Mouse (Mus musculus): ENCODE data around the gene Ugt1a5. TPM values are rescaled to one million over a fixed set of nuclear protein-coding genes. Genes with fewer than 3 reads are reported as not detected.

Ugt1a5 gene
- polyA plus RNA-seq, 1 experiment from 2014 or later: not detected

DNA sequence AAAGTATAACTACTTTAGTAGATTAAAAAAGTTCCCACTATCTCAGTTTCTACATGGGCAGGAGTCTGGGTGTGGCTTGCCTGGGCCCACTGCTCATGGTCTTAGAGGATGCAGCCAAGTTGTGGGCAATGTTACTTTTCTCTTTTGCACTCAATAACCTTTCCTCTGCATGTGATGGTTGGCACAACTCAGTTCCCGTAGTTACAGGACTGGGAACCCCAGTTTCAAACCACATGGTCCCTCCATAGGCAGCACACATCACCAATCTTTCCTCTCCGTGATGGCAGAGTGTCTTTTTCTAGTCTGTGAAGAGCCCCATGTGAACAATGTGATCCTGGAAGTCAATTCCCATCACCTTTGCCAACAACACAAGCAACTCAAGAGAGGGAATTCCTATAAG lies 61.7 kb downstream of the Ugt1a5 start:
- no peak overlapping the region for H3K4me3 ChIP-seq
- no peaks in the 10 kb centered on the region for H3K27me3 ChIP-seq
- peaks cover 72% of the 10 kb centered on the region for H3K9me3 ChIP-seq
- H3K4me2 ChIP-seq (replicated peaks): no peak overlapping the region
- no peak overlapping the region for H3K27ac ChIP-seq (replicated peaks)
- H3K9ac ChIP-seq (replicated peaks): no peak overlapping the region
- ATAC-seq (ENCODE audit: low FRiP score, low read depth): no peak
- WGBS: 62% methylated on average over 2 of the region's 2 CpGs
- no peaks in the 10 kb centered on the region for H3K4me1 ChIP-seq
- H3K36me3 ChIP-seq: no peaks in the 10 kb centered on the region

DNA sequence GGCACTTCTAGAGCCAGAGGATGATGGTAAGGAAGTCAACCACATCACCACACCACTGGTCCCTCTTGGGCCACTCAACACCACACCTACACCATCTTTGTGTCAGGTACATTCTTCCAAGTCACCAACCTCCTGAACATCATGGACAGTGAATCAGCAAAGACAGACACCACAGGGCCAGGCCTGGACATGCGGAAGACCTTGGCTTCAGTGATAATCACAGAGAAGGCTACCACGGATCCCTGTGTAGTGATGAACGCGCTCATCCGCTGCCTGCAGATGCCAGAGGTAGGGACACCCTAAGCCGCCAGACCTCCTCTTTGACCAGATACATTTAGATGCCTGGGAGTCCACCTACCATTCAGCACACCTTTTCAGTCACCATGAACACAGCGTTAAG lies 62.3 kb downstream of the Ugt1a5 start:
- Histone ChIP-seq H3K4me2 (replicated peaks) (no peak overlapping the region), H3K27ac (replicated peaks) (no peak overlapping the region), H3K9ac (replicated peaks) (no peak overlapping the region), H3K9me3 (peaks cover 79% of the 10 kb centered on the region), H3K4me3 (no peak overlapping the region), H3K36me3 (no peaks in the 10 kb centered on the region), H3K27me3 (no peaks in the 10 kb centered on the region), H3K4me1 (no peaks in the 10 kb centered on the region)
- no peak for ATAC-seq (ENCODE audit: low FRiP score, low read depth)
- WGBS: 70% methylated on average over 7 of the region's 7 CpGs

DNA sequence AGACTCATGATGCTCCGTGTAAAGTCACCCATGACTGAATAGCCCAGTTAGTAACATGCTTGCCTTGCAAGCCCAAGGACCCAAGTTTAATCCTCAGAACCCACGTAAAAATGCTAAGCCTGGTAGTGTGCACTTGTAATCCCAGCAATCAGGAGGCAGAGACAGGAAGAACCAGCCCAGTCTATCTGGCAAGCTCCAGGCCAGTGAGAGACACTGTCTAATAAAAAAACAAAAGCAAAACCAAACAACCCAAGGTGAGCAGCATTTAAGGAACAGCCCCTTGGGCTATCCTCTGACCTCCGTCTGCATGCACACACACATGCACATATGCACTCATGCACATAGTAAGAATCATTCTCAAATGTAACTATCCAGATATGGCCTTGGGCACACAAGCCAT lies 63.8 kb downstream of the Ugt1a5 start:
- Histone ChIP-seq H3K4me2 (replicated peaks) (no peak overlapping the region), H3K9me3 (peaks cover 93% of the 10 kb centered on the region), H3K27ac (replicated peaks) (no peak overlapping the region), H3K9ac (replicated peaks) (no peak overlapping the region), H3K4me3 (no peak overlapping the region), H3K4me1 (no peaks in the 10 kb centered on the region), H3K36me3 (no peaks in the 10 kb centered on the region), H3K27me3 (no peaks in the 10 kb centered on the region)
- WGBS: 78% methylated on average over 3 of the region's 3 CpGs
- ATAC-seq (ENCODE audit: low FRiP score, low read depth): no peak

DNA sequence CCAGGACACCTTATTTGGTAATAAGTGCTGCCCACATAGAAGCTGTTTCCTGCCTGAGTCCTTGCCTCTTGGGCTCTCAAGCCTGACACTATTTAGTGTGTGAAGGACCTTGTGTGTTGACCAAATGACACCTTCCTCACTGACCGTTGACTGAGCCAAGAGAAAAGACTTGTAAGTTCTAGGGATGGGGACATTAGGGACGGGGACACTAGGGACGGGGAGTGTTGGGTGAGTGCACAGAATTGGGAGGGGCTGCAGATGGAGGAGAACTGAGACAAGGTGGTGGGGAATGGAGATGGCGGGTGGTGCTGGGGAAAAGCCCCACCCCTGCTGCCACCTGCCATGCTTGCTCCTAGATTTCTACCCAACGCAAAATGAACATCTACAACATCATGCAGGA lies 64.2 kb downstream of the Ugt1a5 start:
- Histone ChIP-seq H3K27ac (replicated peaks) (no peak overlapping the region), H3K27me3 (no peaks in the 10 kb centered on the region), H3K4me3 (no peak overlapping the region), H3K9me3 (peaks cover 97% of the 10 kb centered on the region), H3K4me2 (replicated peaks) (no peak overlapping the region), H3K4me1 (no peaks in the 10 kb centered on the region), H3K9ac (replicated peaks) (no peak overlapping the region), H3K36me3 (no peaks in the 10 kb centered on the region)
- 82% methylated on average over 5 of the region's 5 CpGs for WGBS
- ATAC-seq (ENCODE audit: low FRiP score, low read depth): no peak

DNA sequence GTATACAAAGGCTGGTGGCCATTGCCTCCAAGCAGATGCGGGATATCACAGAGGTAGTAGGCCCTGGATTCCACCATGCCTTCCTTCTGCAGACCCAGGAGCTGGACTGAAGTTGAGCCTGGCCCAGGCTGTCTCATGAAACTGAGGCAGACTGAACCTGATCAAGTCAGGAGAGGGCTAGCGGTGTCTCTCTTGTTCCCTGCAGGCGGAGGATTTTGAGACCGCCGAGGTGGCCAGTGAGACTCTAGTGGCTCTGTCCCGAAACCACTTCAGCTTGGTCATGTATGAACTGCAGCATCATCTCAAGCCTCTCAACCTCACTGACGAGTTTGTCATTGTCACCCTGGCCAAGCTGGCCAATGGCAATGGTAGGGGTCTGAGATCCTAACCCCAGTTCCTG lies 64.6 kb downstream of the Ugt1a5 start:
- Histone ChIP-seq H3K9me3 (peaks cover 100% of the 10 kb centered on the region), H3K27ac (replicated peaks) (no peak overlapping the region), H3K4me2 (replicated peaks) (no peak overlapping the region), H3K36me3 (no peaks in the 10 kb centered on the region), H3K4me1 (no peaks in the 10 kb centered on the region), H3K9ac (replicated peaks) (no peak overlapping the region), H3K4me3 (no peak overlapping the region), H3K27me3 (no peaks in the 10 kb centered on the region)
- 72% methylated on average over 7 of the region's 7 CpGs for WGBS
- no peak for ATAC-seq (ENCODE audit: low FRiP score, low read depth)

DNA sequence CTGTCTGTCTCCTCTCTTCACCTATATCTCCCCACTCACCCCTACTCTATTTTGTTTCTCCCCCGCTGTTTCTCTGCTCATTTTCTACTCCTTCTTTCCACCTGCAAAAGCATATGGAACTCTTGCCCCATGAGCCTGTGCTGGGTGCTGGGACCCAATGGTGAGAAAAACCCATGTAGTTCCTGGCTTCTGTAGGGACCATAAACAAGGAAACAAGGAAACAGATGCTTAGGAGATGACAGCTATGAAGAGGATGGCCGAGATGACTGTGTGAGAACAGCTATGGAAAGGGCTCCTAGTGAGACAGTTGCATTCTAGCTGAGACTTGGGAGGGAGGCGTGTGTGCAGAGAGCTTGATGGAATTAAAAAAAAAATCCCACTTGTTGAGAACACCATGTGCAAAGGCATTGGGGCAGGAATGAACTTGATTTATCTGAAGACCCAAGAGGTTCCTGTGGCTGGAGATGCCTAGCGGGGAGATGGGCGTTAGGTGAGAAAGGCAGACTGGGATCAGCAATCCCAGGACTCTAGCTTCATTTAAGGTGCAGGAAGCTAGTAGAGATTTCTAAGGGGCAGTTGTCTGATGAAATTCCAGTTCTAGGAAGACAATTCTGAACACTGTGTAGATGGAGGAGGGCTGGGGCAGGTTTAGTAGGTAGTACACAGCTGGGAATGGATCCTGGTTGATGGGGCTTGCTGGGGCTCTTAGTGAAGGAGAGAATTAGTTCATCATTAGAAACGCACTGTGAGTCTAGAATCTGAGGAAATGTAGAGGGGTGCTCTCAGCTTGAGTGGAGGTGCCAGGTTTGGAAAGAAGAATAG lies 65.4 kb downstream of the Ugt1a5 start:
- no peaks in the 10 kb centered on the region for H3K27me3 ChIP-seq
- no peak overlapping the region for H3K27ac ChIP-seq (replicated peaks)
- H3K36me3 ChIP-seq: no peaks in the 10 kb centered on the region
- no peaks in the 10 kb centered on the region for H3K4me1 ChIP-seq
- H3K9ac ChIP-seq (replicated peaks): no peak overlapping the region
- H3K4me2 ChIP-seq (replicated peaks): no peak overlapping the region
- 77% methylated on average over 6 of the region's 6 CpGs for WGBS
- peaks cover 100% of the 10 kb centered on the region for H3K9me3 ChIP-seq
- H3K4me3 ChIP-seq: no peak overlapping the region
- ATAC-seq (ENCODE audit: low FRiP score, low read depth): no peak

DNA sequence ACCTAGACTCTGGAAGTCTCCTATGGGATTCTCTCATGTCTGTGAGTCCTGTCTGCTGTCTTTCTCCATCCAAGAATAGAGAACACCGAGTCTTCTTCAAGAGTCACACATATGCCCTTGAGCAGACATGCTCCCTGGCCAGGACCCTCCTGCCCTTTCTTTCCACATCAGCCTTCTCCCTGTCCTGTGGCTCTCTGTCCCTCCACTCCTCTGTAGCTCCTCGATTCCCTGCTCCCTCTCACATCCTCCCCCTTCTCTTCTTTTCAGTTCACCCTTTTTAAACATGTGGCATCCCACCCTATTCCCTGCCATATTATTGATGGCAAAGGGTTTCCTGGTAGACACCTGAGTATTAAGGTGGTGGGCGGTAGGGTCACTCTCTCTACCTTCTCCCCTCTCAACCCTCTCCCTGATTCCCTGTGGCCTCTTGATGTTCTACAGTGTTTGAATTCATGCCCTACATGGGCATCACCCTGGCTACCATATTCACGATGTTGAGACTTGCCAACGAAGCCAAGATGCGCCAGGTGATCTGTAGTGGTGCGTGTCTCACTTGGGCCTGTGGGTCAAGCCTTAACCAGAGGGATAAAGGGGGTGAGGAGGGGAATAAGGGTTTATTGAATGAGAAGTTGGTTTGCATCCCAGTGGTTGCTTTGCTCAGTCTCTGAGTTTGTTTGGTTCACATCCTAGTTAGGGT lies 66.1 kb downstream of the Ugt1a5 start:
- H3K4me1 ChIP-seq: no peaks in the 10 kb centered on the region
- no peaks in the 10 kb centered on the region for H3K36me3 ChIP-seq
- WGBS: 66% methylated on average over 7 of the region's 7 CpGs
- peaks cover 97% of the 10 kb centered on the region for H3K9me3 ChIP-seq
- H3K27me3 ChIP-seq: no peaks in the 10 kb centered on the region
- no peak for ATAC-seq (ENCODE audit: low FRiP score, low read depth)
- H3K4me2 ChIP-seq (replicated peaks): no peak overlapping the region
- no peak overlapping the region for H3K27ac ChIP-seq (replicated peaks)
- no peak overlapping the region for H3K9ac ChIP-seq (replicated peaks)
- no peak overlapping the region for H3K4me3 ChIP-seq

DNA sequence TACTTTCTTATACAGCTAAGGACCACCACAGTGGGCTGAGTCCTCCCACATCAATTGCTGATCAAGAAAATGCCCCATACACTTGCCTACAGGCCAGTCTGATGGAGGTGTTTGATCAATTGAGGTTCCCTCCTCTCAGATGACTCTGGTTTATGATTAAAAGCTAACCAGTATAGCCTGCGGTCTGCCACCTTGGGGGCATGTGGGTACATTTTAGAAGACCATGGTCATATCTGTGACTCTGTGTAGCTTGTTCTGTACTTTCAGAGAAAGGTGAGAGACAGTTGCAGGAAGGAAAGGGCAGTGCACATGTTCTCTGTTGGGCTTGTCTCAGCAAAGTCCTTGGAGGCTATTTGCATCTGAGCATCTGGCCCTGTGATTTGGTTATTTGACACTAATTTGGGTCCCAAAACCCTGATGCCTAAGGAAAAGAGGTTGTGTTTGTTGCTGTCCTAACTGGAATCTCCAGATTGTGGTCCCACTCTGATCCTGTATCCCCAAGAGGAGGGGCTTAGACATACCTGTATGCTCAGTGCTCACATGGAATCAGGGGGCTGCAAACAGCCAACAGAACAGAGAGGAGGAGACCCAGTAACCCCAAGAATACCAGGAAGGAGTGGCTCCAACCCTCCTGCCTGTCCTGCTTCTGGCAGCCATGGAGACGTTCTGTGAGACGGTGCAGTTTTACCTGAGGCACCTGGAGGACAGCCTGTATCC lies 67.0 kb downstream of the Ugt1a5 start:
- 57% methylated on average over 3 of the region's 3 CpGs for WGBS
- H3K27me3 ChIP-seq: no peaks in the 10 kb centered on the region
- H3K36me3 ChIP-seq: no peaks in the 10 kb centered on the region

DNA sequence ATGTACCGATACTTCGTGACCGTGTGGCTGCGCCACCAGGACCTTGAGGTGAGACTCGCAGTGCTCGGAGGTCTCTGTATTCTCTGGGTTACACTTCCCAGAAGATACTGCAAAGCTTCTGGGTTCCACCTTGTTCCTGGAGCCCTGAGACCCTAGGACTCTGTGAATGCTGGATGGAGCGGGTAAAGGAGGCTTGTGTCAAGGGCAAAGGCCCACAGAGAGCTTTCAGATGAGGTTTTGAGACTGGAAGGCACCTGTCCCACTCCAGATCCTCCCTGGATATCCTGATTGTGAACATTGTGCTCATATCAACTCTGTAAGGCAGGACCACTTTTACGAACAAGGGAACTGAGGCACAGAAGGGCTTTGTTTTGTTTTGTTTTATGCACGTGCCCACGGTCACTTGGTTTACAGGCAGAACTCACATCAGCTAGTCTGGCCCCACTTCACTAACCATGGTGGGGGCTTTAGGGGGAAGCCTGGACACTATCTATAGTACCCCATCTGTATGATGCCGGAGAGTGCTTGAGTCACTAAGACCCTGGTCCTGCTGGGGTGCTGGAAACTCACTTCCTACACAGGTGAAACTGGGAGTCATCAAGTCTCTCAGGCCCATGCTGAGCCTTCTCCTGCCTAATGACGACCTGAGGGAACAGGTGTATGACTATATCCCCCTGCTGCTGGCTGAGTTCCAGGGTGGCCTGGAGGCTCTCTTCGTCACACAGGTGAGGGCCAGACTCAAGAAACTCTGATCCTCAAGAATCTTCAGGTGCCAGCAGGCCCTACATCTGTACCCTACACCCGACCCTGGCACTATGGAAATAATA lies 67.8 kb downstream of the Ugt1a5 start:
- H3K4me1 ChIP-seq: no peaks in the 10 kb centered on the region
- WGBS: 69% methylated on average over 14 of the region's 14 CpGs
- H3K36me3 ChIP-seq: no peaks in the 10 kb centered on the region
- no peak overlapping the region for H3K4me3 ChIP-seq
- no peak overlapping the region for H3K9ac ChIP-seq (replicated peaks)
- no peak overlapping the region for H3K4me2 ChIP-seq (replicated peaks)
- no peak for ATAC-seq (ENCODE audit: low FRiP score, low read depth)
- H3K27ac ChIP-seq (replicated peaks): no peak overlapping the region
- H3K9me3 ChIP-seq: peaks cover 97% of the 10 kb centered on the region
- no peaks in the 10 kb centered on the region for H3K27me3 ChIP-seq

More for the DNA sequence above, 67.0 kb downstream of the Ugt1a5 start:
- H3K4me3 ChIP-seq: no peak overlapping the region
- no peak for ATAC-seq (ENCODE audit: low FRiP score, low read depth)
- no peak overlapping the region for H3K9ac ChIP-seq (replicated peaks)
- no peak overlapping the region for H3K4me2 ChIP-seq (replicated peaks)
- H3K27ac ChIP-seq (replicated peaks): no peak overlapping the region
- H3K4me1 ChIP-seq: no peaks in the 10 kb centered on the region
- peaks cover 97% of the 10 kb centered on the region for H3K9me3 ChIP-seq

DNA sequence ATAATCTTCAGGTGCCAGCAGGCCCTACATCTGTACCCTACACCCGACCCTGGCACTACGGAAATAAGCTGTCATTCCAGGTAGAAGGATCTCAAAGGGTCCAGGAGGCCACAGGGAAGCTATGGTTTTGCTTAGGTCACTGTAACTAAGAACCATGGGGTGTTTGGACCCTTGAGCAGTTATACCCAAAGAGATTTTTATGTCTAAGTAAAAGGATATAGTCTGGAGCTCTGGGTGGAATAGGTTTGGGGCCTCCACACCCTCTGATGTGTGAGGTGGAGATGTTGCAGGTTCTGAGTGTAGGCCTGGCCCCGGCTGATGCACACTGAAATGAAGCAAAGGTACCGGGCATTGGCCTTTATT lies 68.4 kb downstream of the Ugt1a5 start:
- peaks cover 97% of the 10 kb centered on the region for H3K9me3 ChIP-seq
- no peaks in the 10 kb centered on the region for H3K36me3 ChIP-seq
- no peak overlapping the region for H3K4me2 ChIP-seq (replicated peaks)
- 63% methylated on average over 4 of the region's 4 CpGs for WGBS
- no peak overlapping the region for H3K27ac ChIP-seq (replicated peaks)
- H3K4me3 ChIP-seq: no peak overlapping the region
- H3K27me3 ChIP-seq: no peaks in the 10 kb centered on the region
- no peak overlapping the region for H3K9ac ChIP-seq (replicated peaks)
- H3K4me1 ChIP-seq: no peaks in the 10 kb centered on the region
- ATAC-seq (ENCODE audit: low FRiP score, low read depth): no peak

DNA sequence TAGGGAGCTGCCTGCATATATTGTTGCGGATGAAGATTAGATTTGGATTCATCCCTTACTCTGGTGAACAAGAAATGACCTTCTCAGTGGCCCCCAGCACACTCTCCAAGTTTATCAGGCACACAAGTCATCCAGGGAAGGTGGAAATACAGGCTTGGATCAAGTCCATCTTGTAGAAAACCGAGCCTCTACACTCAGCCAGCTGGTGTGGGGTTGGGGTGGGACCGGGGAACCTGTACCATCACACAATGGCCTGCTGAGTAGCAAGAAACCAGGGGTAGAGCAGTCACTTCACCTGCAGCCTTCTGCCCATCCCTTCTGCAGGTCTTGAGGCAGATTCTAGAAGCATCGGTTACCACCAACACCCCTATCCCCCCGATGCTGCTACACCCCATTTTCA lies 68.8 kb downstream of the Ugt1a5 start:
- H3K27ac ChIP-seq (replicated peaks): no peak overlapping the region
- peaks cover 97% of the 10 kb centered on the region for H3K9me3 ChIP-seq
- H3K4me3 ChIP-seq: no peak overlapping the region
- H3K27me3 ChIP-seq: no peaks in the 10 kb centered on the region
- H3K9ac ChIP-seq (replicated peaks): no peak overlapping the region
- 43% methylated on average over 5 of the region's 5 CpGs for WGBS
- no peak for ATAC-seq (ENCODE audit: low FRiP score, low read depth)
- H3K4me2 ChIP-seq (replicated peaks): no peak overlapping the region
- no peaks in the 10 kb centered on the region for H3K36me3 ChIP-seq
- H3K4me1 ChIP-seq: no peaks in the 10 kb centered on the region

Measured in midbrain, embryonic 12.5 days (tissue).